Mouse (Mus musculus): ENCODE measurements around the gene Rad51b.

Gene Rad51b

GRCm38 (mm10) chr12:79623308-79623707, 326.2 kb downstream of the Rad51b start:
- no peak for DNase-seq

GRCm38 (mm10) chr12:79625699-79626554, 328.8 kb downstream of the Rad51b start:
- no peak for DNase-seq

- DNase-seq: no peak
These were observed 329.5 kb downstream of the Rad51b start for GRCm38 (mm10) chr12:79626555-79627080.

GRCm38 (mm10) chr12:79627351-79628120, 330.5 kb downstream of the Rad51b start:
- DNase-seq: no peak

- DNase-seq: no peak
These were observed 331.2 kb downstream of the Rad51b start for GRCm38 (mm10) chr12:79628121-79628774.

- DNase-seq: no peak
These were observed 333.1 kb downstream of the Rad51b start for GRCm38 (mm10) chr12:79629945-79630850.

- DNase-seq: no peak
These were observed 336.5 kb downstream of the Rad51b start for GRCm38 (mm10) chr12:79633458-79634106.

- peak; percentile 30 for DNase-seq
These were observed 344.6 kb downstream of the Rad51b start for GRCm38 (mm10) chr12:79641570-79642285.

GRCm38 (mm10) chr12:79642715-79643114, 345.6 kb downstream of the Rad51b start:
- no peak for DNase-seq

- DNase-seq: no peak
These were observed 348.6 kb downstream of the Rad51b start for GRCm38 (mm10) chr12:79645656-79646055.

GRCm38 (mm10) chr12:79646646-79647164, 349.6 kb downstream of the Rad51b start:
- no peak for DNase-seq

GRCm38 (mm10) chr12:79647382-79647781, 350.3 kb downstream of the Rad51b start:
- no peak for DNase-seq

- no peak for DNase-seq
These were observed 350.9 kb downstream of the Rad51b start for GRCm38 (mm10) chr12:79647976-79648375.

- DNase-seq: peak; percentile 27
These were observed 352.0 kb downstream of the Rad51b start for GRCm38 (mm10) chr12:79648812-79649700.

GRCm38 (mm10) chr12:79649796-79650195, 352.7 kb downstream of the Rad51b start:
- no peak for DNase-seq

- no peak for DNase-seq
These were observed 358.1 kb downstream of the Rad51b start for GRCm38 (mm10) chr12:79655138-79655537.

- no peak for DNase-seq
These were observed 361.8 kb downstream of the Rad51b start for GRCm38 (mm10) chr12:79658861-79659260.

- DNase-seq: no peak
These were observed 364.2 kb downstream of the Rad51b start for GRCm38 (mm10) chr12:79661270-79661669.

GRCm38 (mm10) chr12:79663131-79663892, 366.2 kb downstream of the Rad51b start:
- DNase-seq: peak; percentile 27

Measured in kidney, adult 11 months (tissue).